Mouse (Mus musculus): ENCODE results near the gene Mars. TPM values are rescaled to one million over a fixed set of nuclear protein-coding genes. Genes with fewer than 3 reads are reported as not detected.
"Not testable (repeated sequence)": the region's sequence is repeated elsewhere in the genome, so short reads cannot be mapped to it uniquely, and the experiment has no call there.

Mars gene
- polyA plus RNA-seq, 1 experiment from 2014 or later = 137 TPM

- 82% methylated on average over 7 of the region's 7 CpGs for WGBS
- Histone ChIP-seq H3K4me3 (no peak overlapping the region), H3K4me2 (replicated peaks) (no peak overlapping the region), H3K9ac (replicated peaks) (no peak overlapping the region), H3K36me3 (no peaks in the 10 kb centered on the region), H3K4me1 (no peaks in the 10 kb centered on the region), H3K9me3 (no peaks in the 10 kb centered on the region), H3K27ac (replicated peaks) (no peak overlapping the region), H3K27me3 (peaks cover 14% of the 10 kb centered on the region)
- no peak for ATAC-seq (replicated peaks)
Measured at GRCm38 (mm10) chr10:127319969-127320368, 8.4 kb upstream of the Mars start.

GRCm38 (mm10) chr10:127318009-127318408, 6.4 kb upstream of the Mars start:
- 47% methylated on average over 4 of the region's 4 CpGs for WGBS

GRCm38 (mm10) chr10:127317277-127317676, 5.7 kb upstream of the Mars start:
- H3K27ac ChIP-seq (replicated peaks) = no peak overlapping the region
- no peaks in the 10 kb centered on the region for H3K27me3 ChIP-seq
- no peak overlapping the region for H3K9ac ChIP-seq (replicated peaks)
- H3K9me3 ChIP-seq = no peaks in the 10 kb centered on the region
- 76% methylated on average over 2 of the region's 2 CpGs for WGBS
- H3K4me3 ChIP-seq = no peak overlapping the region
- no peak for ATAC-seq (replicated peaks)
- H3K4me2 ChIP-seq (replicated peaks) = no peak overlapping the region
- H3K36me3 ChIP-seq = no peaks in the 10 kb centered on the region
- H3K4me1 ChIP-seq = no peaks in the 10 kb centered on the region

More at GRCm38 (mm10) chr10:127318009-127318408, 6.4 kb upstream of the Mars start:
- no peaks in the 10 kb centered on the region for H3K9me3 ChIP-seq
- no peak overlapping the region for H3K4me2 ChIP-seq (replicated peaks)
- no peak overlapping the region for H3K27ac ChIP-seq (replicated peaks)
- H3K27me3 ChIP-seq = no peaks in the 10 kb centered on the region; the same call in 1 of the 2 replicates
- ATAC-seq (replicated peaks) = no peak
- H3K4me3 ChIP-seq = no peak overlapping the region
- no peaks in the 10 kb centered on the region for H3K4me1 ChIP-seq
- no peaks in the 10 kb centered on the region for H3K36me3 ChIP-seq
- H3K9ac ChIP-seq (replicated peaks) = no peak overlapping the region

GRCm38 (mm10) chr10:127314950-127315349, 3.4 kb upstream of the Mars start:
- peaks cover 12% of the 10 kb centered on the region for H3K4me1 ChIP-seq
- not testable (repeated sequence) for H3K4me3 ChIP-seq; H3K36me3 ChIP-seq; H3K9me3 ChIP-seq; ATAC-seq (replicated peaks); H3K9ac ChIP-seq (replicated peaks); H3K4me2 ChIP-seq (replicated peaks); H3K27me3 ChIP-seq; H3K27ac ChIP-seq (replicated peaks)
- 62% methylated on average over 1 of the region's 1 CpGs for WGBS

GRCm38 (mm10) chr10:127313516-127313915, 1.9 kb upstream of the Mars start:
- not testable (repeated sequence) for H3K9ac ChIP-seq (replicated peaks); H3K4me3 ChIP-seq; ATAC-seq (replicated peaks); H3K27me3 ChIP-seq; H3K36me3 ChIP-seq; H3K9me3 ChIP-seq; H3K27ac ChIP-seq (replicated peaks); H3K4me2 ChIP-seq (replicated peaks)
- WGBS = 90% methylated on average over 5 of the region's 5 CpGs
- H3K4me1 ChIP-seq = peaks cover 13% of the 10 kb centered on the region

- Histone ChIP-seq H3K9ac (replicated peaks) (no peak overlapping the region), H3K27me3 (no peaks in the 10 kb centered on the region), H3K4me2 (replicated peaks) (no peak overlapping the region), H3K4me3 (no peak overlapping the region), H3K9me3 (no peaks in the 10 kb centered on the region), H3K4me1 (peaks cover 13% of the 10 kb centered on the region), H3K36me3 (peaks cover 12% of the 10 kb centered on the region), H3K27ac (replicated peaks) (no peak overlapping the region)
- WGBS = 78% methylated on average over 4 of the region's 4 CpGs
- ATAC-seq (replicated peaks) = no peak
Measured at GRCm38 (mm10) chr10:127312858-127313257, 1.3 kb upstream of the Mars start.

GRCm38 (mm10) chr10:127312356-127312676, 730 bp upstream of the Mars start:
- Histone ChIP-seq H3K9me3 (no peaks in the 10 kb centered on the region), H3K4me2 (replicated peaks) (peak overlapping the region; percentile 63), H3K36me3 (peaks cover 17% of the 10 kb centered on the region), H3K4me3 (peak overlapping the region; percentile 71), H3K27me3 (no peaks in the 10 kb centered on the region), H3K27ac (replicated peaks) (peak overlapping the region; percentile 79), H3K9ac (replicated peaks) (peak overlapping the region; percentile 73), H3K4me1 (peaks cover 13% of the 10 kb centered on the region)
- peak; percentile 41 for ATAC-seq (replicated peaks)
- 1% methylated on average over 4 of the region's 4 CpGs for WGBS

GRCm38 (mm10) chr10:127310523-127311475, 787 bp downstream of the Mars start:
- Histone ChIP-seq H3K4me1 (peaks cover 13% of the 10 kb centered on the region), H3K4me2 (replicated peaks) (peak overlapping the region; percentile 63), H3K27ac (replicated peaks) (peak overlapping the region; percentile 79), H3K4me3 (peak overlapping the region; percentile 71), H3K9ac (replicated peaks) (peak overlapping the region; percentile 73), H3K27me3 (no peaks in the 10 kb centered on the region), H3K36me3 (peaks cover 27% of the 10 kb centered on the region), H3K9me3 (no peaks in the 10 kb centered on the region)
- 39% methylated on average over 23 of the region's 23 CpGs for WGBS
- peak; percentile 17 for ATAC-seq (replicated peaks)

GRCm38 (mm10) chr10:127309167-127309566, 2.4 kb downstream of the Mars start:
- not testable (repeated sequence) for ATAC-seq (replicated peaks); H3K9ac ChIP-seq (replicated peaks); H3K4me3 ChIP-seq; H3K27ac ChIP-seq (replicated peaks); H3K9me3 ChIP-seq; H3K4me2 ChIP-seq (replicated peaks); H3K27me3 ChIP-seq
- WGBS = 91% methylated on average over 3 of the region's 3 CpGs
- peaks cover 43% of the 10 kb centered on the region for H3K36me3 ChIP-seq
- H3K4me1 ChIP-seq = peaks cover 13% of the 10 kb centered on the region

GRCm38 (mm10) chr10:127303136-127303535, 8.4 kb downstream of the Mars start:
- H3K27me3 ChIP-seq = no peaks in the 10 kb centered on the region
- no peak overlapping the region for H3K4me2 ChIP-seq (replicated peaks)
- no peaks in the 10 kb centered on the region for H3K9me3 ChIP-seq
- no peaks in the 10 kb centered on the region for H3K4me1 ChIP-seq
- H3K27ac ChIP-seq (replicated peaks) = no peak overlapping the region
- no peak overlapping the region for H3K4me3 ChIP-seq
- no peak overlapping the region for H3K9ac ChIP-seq (replicated peaks)
- peaks cover 88% of the 10 kb centered on the region for H3K36me3 ChIP-seq
- 91% methylated on average over 11 of the region's 11 CpGs for WGBS
- ATAC-seq (replicated peaks) = no peak

- no peak overlapping the region for H3K9ac ChIP-seq (replicated peaks)
- no peaks in the 10 kb centered on the region for H3K27me3 ChIP-seq
- H3K36me3 ChIP-seq = peaks cover 92% of the 10 kb centered on the region
- H3K4me2 ChIP-seq (replicated peaks) = no peak overlapping the region
- 95% methylated on average over 6 of the region's 6 CpGs for WGBS
- H3K27ac ChIP-seq (replicated peaks) = no peak overlapping the region
- H3K4me1 ChIP-seq = no peaks in the 10 kb centered on the region
- ATAC-seq (replicated peaks) = no peak
- H3K9me3 ChIP-seq = no peaks in the 10 kb centered on the region
- H3K4me3 ChIP-seq = no peak overlapping the region
Measured at GRCm38 (mm10) chr10:127300361-127300760, 11.2 kb downstream of the Mars start.

- H3K4me3 ChIP-seq = no peak overlapping the region
Measured at GRCm38 (mm10) chr10:127297015-127297871, 14.3 kb downstream of the Mars start.

More at GRCm38 (mm10) chr10:127297015-127297871, 14.3 kb downstream of the Mars start:
- Histone ChIP-seq H3K27me3 (no peaks in the 10 kb centered on the region), H3K4me2 (replicated peaks) (no peak overlapping the region), H3K4me1 (peaks cover 2% of the 10 kb centered on the region), H3K9me3 (no peaks in the 10 kb centered on the region), H3K9ac (replicated peaks) (no peak overlapping the region), H3K36me3 (peaks cover 82% of the 10 kb centered on the region), H3K27ac (replicated peaks) (no peak overlapping the region)
- no peak for ATAC-seq (replicated peaks)
- WGBS = 91% methylated on average over 16 of the region's 16 CpGs

Measured in forebrain, embryonic 15.5 days (tissue).